Mouse (Mus musculus) gastrocnemius, postnatal 25 days (tissue): ENCODE data around the gene Psme1. TPM values are rescaled to one million over a fixed set of nuclear protein-coding genes. Genes with fewer than 3 reads are reported as not detected.

Experiments
- DNase-seq: peaks from one replicate; pipeline ENCODE4 v3.0.0; 2022
- long read RNA-seq, 2 experiments: library from polyadenylated mRNA; stranded (forward); transcript quantifications; one replicate each; pipeline ENCODE4 v2.0.0; 2021
- total RNA-seq, 2 experiments: library from RNA; stranded (reverse); gene quantifications; 1 replicate in 1 of 2; 2 replicates in 1 of 2; pipeline ENCODE4 v1.2.3; 2021

Psme1 gene
- 10 to 100 TPM; 66.4 to 67.6 TPM for total RNA-seq
- long read RNA-seq, experiment 1, transcript Psme1-208 (11 exons, 1,112 nt): major isoform, 27 of 42 reads
- long read RNA-seq, experiment 1, partial matches to known transcripts: 12 of 42 reads
- long read RNA-seq, experiment 1, other reads (novel, unspliced or antisense): 1 of 42 reads
- long read RNA-seq, experiment 2, transcript Psme1-208 (11 exons, 1,112 nt): major isoform, 24 of 31 reads
- long read RNA-seq, experiment 2, partial matches to known transcripts: 5 of 31 reads
- long read RNA-seq, experiment 2, other reads (novel, unspliced or antisense): 2 of 31 reads

- peak; percentile 79 for DNase-seq
Observed at GRCm38 (mm10) chr14:55577871-55578667, at the start of gene Psme1. TSS of gene Psme1 (plus strand) at chr14:55578123.

GRCm38 (mm10) chr14:55536116-55536745 lies 41.7 kb upstream of the Psme1 start:
- no peak for DNase-seq

GRCm38 (mm10) chr14:55540067-55540786 lies 37.7 kb upstream of the Psme1 start, which contains the start of gene Pck2:
TSS of gene Pck2 (plus strand) at chr14:55540266.
- peak; percentile 91 for DNase-seq

DNA sequence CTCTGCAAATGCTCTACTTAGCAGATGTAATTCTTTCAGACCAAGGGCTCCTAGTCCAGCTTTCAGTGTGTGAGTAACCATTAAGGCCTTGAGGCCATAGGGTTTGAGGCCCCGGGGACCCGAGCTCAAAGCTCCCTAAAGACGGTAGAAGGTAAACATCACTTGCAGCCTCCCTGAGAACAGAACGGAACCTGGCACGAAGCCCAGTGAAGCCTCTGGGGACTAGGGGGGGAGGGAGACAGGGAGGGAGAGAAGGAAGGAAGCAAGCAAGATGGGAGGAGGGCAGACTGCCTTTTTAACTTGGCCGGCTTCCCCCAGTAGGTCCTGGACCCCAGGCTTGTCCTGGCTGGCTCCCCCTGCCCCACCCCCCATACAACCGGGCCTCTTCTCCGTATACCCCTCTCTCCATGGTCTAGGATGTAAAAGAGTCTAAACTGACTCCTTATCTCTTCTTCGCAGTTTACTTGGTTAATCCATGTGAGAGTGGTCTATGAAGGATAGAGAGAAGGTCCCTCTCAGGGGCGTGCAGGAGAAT lies 37.1 kb upstream of the Psme1 start:
- peak; percentile 76 for DNase-seq

GRCm38 (mm10) chr14:55542268-55542667 lies 35.7 kb upstream of the Psme1 start:
- no peak for DNase-seq

- no peak for DNase-seq
Observed at GRCm38 (mm10) chr14:55544334-55544733, 33.6 kb upstream of the Psme1 start.

DNA sequence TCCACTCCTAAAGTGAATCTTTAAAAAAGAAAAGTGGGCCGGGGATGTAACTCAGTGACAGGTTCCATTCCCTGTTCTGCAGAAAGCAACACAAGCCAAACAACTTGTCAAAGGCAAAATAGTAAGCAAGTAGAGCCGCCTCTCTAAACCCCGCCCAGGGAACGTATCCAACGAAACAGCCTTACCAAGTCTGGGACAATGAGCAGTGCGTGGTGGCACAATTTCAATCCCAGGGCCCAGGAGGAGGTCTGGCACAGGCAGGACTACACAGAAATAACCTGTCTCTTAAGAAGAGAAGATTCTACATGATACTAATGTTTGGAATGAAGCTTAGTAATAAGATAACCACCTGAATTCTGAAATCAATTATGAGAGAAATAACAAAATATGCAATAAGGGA lies 27.7 kb upstream of the Psme1 start:
- DNase-seq: no peak

DNA sequence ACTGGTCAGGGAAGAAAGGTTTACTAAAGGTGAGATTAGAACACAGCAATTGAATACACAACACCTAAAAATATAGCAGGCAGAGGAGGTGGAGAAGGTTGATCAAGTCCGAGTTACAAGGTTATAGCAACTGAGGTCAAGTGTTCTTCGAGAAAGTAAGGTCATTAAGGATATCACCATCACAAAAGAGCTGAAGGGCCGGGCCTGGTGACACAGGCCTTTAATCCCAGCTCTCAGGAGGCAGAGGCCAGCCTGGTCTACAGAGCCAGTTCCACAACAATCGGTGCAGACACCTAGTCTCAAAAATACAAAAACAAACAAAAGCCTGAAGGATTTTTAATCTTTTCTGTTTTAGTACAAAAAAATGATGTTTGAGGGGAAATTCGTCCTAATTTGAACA lies 26.6 kb upstream of the Psme1 start:
- DNase-seq: no peak

DNA sequence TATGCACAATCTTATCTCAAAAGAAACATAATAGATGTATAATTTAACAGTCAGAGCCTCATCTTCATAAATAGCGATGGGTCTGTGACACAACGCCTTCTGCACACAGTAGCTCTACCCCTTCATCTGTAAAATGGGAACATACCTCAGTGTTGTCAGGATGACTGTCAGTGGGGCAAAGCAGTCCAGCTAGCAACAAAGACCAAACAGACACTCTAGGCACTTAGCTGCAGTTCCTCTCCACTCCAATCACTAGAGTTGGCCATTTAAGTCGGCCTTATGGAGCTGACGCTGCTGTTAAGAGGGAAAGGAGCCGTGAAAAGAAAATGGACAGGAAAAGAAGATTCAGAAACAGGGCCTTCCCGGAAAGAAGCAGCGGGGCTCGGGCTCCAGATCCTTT lies 26.1 kb upstream of the Psme1 start:
- no peak for DNase-seq

GRCm38 (mm10) chr14:55554635-55555034 lies 23.3 kb upstream of the Psme1 start:
- DNase-seq: no peak

GRCm38 (mm10) chr14:55555788-55556187 lies 22.1 kb upstream of the Psme1 start:
- DNase-seq: no peak

DNA sequence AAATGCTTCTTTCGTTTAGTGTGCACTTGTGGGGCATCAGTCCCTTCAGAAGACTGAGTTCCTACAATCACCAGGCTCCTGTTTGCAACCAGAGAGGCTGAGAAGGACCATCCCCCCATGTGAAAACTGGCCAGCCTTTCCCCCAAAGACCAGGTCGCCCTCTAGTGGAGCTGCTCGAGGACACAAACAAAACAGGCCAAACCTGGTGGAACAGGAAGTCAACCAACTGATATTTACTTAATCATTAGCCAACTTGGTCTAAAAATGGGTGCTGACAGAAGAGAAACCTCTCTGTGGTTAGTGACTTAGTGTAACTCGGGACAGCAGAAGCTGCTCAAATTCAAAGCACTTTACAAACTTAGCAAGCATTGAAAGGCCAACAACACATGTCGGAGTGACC lies 20.9 kb upstream of the Psme1 start:
- DNase-seq: peak; percentile 62

- no peak for DNase-seq
Observed at GRCm38 (mm10) chr14:55557587-55557986, 20.3 kb upstream of the Psme1 start.

- DNase-seq: no peak
Observed at GRCm38 (mm10) chr14:55558740-55559448, 19.0 kb upstream of the Psme1 start.

GRCm38 (mm10) chr14:55559799-55560201 lies 18.1 kb upstream of the Psme1 start, which contains the start of gene Dcaf11:
TSS of gene Dcaf11 (plus strand) at chr14:55560006.
- peak; percentile 90 for DNase-seq

DNA sequence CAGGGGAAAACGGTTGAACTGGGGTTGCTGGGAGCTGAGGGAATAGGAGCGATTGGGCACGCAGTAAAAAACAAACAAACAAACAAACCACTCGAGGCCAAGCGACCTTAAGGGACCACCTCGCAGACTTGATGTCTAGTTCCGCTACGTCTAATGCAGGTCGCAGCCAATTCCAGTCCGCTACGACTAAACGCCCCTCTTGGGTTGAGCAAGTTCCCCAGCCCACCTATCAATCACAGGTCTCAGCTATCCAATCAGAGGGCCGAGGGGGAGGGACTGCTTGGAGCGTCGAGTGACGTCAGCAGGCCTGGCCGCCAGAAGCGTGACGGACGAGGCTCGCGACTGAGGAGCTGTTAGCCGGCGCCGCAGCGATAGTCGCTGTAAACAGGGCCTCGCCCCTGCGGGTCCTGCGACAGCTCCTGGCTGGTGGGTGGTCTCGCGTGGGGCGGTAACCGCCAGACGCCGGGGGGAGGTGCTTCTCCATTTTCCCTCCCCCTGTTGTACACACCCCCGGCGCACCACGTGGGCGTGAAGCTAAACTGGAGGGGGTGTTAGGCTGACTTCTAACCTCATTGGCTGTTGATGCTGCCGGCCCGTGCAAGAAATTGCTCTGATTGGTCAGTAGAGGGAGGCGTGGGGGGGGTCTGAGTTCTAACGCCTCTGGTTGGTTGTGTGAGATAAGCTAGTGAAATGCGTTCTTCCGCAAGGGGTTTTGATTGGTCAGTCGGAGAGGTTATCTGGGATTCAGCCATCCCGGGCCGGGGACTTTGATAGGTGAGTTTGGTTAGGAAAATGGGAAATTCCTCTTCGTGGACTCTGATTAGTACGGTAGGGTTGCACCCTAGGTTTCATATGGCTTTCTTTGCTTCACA lies 17.5 kb upstream of the Psme1 start, which contains the start of gene A730061H03Rik:
Gene A730061H03Rik, minus strand, starts transcription at position 205 of the 872 bp plus-strand sequence.
- peak; percentile 99 for DNase-seq

DNA sequence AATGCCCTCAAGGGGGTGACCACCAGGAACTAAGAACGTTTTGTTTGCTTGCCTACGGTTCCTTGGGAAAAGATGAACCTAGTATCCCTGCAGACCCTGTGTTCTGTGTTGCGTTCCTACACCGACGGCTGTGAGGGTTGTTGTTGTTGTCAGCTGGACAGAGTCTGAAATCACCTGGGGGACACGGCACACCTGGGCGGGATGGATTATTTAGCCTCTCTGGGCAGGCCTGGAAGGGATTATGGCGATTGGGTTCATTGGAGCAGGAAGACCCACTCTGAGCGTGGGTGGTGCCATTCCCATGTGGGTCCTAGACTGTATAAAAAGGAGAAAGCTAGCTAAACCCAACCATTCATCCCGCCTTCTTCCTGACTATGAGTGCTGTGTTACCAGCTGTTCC lies 16.1 kb upstream of the Psme1 start:
- DNase-seq: no peak

DNA sequence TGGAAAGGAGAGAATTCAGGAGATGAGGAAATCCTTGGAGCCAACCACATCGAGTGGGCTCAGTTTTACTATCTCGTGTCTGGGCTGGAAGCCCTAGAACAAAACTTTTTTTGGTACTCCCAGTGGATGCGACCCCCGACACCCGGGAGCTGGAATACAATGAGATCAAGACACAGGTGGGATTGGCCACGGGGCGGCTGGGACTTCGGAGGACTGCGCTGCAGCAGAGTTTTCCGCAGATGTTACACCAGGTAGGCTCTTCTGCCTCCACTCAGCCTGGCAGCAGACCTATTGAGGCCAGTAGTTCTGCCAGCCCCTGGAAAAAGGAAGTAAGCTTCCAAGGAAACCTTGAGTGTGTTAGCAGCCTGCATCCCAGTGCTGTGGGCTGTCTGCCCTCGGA lies 14.7 kb upstream of the Psme1 start:
- no peak for DNase-seq

GRCm38 (mm10) chr14:55565748-55566147 lies 12.2 kb upstream of the Psme1 start:
- no peak for DNase-seq

DNA sequence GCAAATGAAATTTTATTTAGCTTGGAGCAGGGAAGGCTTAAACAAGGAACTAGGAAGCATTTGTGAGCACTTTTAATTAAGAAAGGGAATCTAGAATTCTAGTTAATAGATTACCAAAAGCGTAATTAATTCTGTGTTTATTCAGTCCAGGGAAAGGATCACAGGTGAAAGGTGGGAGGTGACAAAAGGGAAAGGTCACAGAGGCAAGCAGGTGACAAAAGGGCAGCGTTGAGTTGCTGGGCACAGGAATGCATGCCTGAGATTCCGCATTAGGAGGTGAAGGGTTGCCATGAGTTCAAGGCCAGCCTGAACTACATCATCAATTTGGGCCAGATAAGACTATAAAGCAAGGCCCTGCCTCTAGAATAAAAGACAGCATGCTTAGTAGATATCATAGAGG lies 10.4 kb upstream of the Psme1 start:
- no peak for DNase-seq
